Mouse (Mus musculus) WW6 (cell line): Measurements from ENCODE around the gene Klhl32.
"Not testable (repeated sequence)": the region's sequence is repeated elsewhere in the genome, so short reads cannot be mapped to it uniquely, and the experiment has no call there.

Experiments
- DNase-seq: peaks from one replicate; pipeline ENCODE4 v3.0.0-alpha.2; 2013; ENCODE audit warnings: low read depth, low spot score

The Klhl32 gene

DNA sequence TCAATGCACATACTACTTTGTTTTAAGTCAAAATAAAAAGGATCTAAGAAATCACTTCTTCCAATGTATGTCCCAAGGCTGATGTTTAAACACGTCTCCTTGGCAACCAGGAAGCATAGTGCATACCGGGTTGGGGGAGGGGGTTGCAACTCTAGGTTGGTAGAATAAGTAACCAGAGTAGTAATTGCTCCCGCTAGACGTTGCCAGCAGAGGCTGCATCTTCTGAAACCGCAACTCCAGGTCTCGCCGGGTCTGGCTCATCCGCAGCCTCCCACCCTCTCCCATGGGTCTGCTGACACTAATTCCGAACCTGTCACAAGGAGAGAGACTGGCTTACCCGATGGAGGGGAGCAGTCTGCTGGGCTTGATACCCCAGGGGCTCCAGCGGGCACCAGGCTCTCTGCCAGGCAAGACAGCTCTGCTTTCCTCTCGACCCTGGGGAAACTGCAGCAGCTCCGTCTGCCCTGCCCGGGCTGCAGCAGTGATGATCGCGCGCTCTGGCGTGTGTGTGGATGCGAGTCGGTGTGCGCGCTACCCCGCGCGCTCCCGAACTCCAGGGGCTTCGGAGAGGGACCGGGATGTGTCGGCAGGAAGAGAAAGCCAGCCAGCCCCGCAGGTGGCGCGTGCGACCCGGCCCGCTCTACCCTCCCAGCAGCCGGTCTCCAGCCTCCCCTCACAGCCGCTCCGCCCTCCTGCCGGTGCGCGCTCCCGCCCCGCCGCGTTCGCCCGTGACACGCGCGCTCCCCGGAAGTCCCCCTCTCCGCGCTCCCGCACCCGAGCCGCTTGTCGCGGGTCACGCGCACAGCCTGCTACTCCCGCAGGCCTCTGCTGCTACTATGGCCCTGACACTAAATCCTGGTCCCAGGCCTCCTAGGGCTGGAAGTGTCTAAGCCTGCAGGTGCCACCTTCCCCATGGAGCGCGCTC is at the start of gene Klhl32:
Klhl32 (minus strand) TSS at position 724 of the 925 bp plus-strand sequence.
- DNase-seq: peak; percentile 65

DNA sequence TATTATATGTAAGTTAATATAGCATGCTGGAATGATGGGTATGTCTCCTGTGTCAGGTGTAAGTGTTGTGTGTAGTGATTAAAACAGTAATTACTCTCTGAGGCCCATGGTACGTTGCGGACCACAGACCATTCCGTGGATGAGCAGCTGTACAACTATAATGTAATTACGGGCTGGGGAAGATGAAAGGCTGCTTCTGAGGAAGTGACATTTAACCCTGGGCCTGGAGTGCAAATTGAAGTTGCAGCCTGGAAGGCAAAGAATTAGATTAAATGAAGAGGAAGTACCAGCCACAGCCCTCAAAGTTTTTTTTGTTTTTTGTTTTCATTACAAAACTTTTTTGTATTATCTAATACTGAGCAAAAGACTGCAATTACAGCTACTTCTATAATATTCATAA is 48.2 kb upstream of the Klhl32 start:
- no peak for DNase-seq

DNA sequence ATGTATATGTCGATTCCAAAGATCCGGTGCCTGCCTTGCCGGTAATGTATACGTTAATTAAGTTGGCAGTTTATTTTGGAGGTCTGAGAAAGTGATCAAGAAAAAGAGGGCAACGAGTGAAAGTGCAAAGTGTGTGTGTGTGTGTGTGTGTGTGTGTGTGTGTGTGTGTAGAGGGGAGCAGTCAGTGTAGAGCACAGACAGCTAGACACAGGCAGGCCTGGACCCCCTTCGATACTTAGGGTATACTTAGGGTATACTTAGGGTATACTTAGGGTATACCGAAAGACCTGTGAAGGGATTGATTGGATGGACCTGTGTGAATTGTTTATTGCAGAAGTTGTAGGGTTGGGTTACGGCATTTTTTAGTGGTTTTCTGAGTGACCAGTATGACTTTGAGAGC is 47.7 kb upstream of the Klhl32 start:
- DNase-seq: no peak

DNA sequence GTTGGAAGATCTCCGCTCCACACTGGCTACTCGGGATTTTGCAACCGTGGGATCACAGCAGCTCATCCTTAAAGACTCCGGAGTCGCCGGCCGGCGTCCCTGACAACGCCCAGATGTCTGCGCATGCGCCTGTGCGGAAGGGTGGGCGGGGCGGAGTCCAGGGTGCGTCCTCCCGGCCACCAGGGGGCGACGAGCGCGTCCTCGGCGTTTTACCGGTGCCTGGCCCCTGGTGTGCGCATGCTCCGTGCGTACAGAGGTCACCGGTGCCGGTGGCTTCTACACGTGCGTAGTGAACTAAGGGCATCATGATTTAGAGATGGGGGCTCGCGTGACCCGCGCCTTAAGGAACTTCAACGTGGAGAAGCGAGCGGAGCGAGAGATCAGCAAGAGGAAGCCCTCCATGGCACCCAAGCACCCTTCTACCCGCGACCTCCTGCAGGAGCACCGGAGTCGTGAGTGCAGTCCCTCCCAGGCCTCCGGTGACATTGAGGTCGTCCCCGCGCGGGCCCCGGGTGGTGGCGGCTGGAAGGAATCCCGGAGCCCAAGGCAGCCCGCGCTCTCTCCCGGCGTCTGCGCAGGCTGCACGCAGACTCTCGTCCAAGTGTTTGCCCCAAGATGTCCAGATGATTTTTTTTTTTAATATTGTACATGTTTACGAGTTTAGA is 47.1 kb upstream of the Klhl32 start, which contains the start of gene Ndufaf4:
Ndufaf4 (plus strand) TSS at position 233 of the 665 bp plus-strand sequence.
- DNase-seq: peak; percentile 81

- no peak for DNase-seq
Measured at GRCm38 (mm10) chr4:24897351-24897750, 46.4 kb upstream of the Klhl32 start.

GRCm38 (mm10) chr4:24896829-24897228 is 45.9 kb upstream of the Klhl32 start:
- DNase-seq: no peak

GRCm38 (mm10) chr4:24894625-24895024 is 43.7 kb upstream of the Klhl32 start:
- DNase-seq: no peak

- not testable (repeated sequence) for DNase-seq
Measured at GRCm38 (mm10) chr4:24892293-24892692, 41.4 kb upstream of the Klhl32 start.

DNA sequence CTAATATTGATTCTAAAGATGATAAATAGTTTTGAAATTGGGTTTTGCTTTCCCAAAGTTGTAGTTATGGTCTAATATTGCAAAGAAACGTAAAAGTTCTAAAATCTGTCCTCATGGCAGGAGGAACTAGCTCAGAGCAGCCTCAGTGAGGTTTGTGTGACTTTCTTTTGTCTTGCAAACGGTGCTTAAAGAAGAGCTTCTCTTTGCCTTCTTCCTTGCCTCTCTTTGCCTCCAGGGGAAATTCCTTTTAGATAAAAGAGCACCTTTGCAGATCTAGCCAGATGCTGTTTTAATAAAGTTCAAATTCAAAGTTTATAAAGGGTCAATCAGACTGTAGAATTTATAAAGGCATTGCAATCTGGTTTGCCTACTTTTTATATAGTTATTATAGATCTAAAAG is 38.5 kb upstream of the Klhl32 start:
- DNase-seq: not testable (repeated sequence)

DNA sequence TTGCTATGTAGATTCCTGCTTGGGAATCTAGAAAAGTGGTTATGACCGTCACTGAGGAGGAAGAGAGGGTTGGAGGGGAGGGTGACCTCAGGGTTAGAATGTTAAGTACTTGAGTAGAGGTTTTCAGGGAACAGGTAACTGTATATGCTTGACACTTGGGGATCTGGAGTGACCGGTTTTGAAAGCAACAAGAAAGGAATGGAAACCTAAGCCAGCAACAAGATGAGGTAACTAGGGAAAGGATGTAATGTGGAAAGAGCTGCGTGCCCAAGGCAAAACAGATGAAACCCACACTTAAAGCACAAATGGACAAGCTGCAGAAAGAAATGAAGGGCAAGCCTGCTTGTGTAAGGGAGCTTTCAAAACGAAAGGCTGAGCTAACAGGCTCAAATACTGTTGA is 18.3 kb upstream of the Klhl32 start:
- DNase-seq: no peak

DNA sequence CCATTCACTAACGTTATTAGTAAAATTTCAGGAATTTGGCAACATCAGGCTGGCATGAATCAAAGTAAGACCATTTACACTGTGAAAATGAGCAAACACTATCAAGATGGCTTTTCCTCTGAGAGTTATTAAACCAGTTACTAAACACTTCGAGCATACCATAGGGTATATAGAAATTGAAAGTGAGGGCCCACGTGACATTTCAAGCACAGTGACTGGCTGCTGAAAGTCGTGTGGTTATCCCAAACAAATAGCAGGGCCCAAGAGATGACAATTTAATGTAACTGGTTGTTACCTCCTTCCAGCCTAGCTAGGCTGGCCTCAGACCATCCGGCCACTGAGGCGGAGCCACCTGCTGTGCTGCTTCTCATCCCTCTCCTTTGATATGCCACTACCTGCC is 14.8 kb upstream of the Klhl32 start:
- DNase-seq: no peak

DNA sequence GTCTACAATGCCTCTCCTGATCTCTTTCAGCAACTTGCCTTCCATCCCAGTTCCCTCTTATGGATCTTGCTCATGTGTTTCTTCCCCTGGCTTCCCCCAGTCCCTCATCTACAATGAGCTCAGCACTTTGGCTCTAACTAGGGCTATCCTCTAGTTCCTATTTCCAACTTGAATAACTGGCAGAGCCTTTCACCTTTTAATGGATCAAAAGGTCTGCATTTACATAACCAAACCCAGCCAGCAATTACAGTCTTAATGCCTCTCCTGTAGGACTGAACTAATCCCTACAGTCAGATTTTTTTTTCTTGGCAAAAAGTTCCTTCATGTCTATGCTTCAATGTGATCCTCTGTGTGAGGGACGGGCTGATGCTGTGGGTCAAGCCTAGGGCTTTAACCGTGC is 3.5 kb downstream of the Klhl32 start:
- DNase-seq: no peak

DNA sequence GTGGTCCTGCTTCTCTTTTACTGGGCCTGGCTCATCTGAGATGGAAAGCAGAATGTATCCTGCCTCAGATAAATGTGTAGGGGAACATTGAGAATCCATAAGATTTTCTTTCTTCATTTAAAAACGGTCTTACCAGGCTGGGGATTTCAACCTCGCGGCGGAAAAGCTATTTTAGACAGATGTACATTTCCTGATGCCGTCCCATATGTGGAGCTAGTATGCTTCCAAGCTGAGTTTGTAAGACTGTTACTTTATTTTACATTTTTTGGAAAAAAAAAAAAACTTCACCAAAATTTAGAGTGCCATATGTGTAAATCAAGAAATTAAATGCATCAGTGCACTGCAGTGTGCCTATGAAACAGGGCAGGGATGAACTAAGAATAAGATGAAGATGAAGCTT is 5.4 kb downstream of the Klhl32 start:
- DNase-seq: no peak

- DNase-seq: no peak
Measured at GRCm38 (mm10) chr4:24838567-24838966, 12.4 kb downstream of the Klhl32 start.

GRCm38 (mm10) chr4:24835555-24835954 is 15.4 kb downstream of the Klhl32 start:
- DNase-seq: no peak

- no peak for DNase-seq
Measured at GRCm38 (mm10) chr4:24808316-24808715, 42.6 kb downstream of the Klhl32 start.

DNA sequence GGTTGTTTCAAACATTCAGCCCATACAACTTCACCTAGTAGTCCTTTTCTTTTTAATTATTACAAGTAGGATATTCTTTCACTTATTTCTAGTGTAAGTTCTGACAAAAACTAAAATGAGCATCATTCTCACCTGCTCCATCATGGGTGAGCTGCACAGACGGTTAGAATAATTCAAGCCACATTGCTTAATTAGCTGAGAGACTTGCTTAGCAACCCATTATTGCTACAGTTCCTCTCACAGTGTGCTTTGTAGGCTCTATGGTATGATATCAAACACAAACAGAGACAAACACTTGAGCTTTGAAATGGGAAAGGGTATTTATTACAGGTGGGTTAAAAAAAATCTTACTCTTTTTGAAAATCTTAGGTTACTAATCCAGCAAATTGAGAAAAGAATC is 49.0 kb downstream of the Klhl32 start:
- no peak for DNase-seq

DNA sequence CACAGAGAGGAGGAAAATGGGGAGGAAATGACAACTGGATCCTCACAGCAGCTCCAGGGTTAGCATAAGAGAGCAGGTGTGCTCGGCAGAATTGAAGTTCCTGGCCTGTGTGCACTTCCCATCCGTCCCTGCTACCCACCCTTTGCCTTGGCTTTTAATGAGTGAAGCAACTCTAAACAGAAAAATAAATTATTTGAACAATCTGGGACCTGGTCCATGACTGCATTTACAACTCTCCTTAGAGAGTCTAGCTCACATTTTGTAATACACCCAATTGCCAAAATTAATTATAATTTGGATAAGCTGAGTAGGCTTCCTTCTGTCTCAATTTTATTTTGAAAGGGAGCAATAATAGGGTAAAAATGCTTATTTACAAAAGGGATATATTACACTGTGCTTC is 49.6 kb downstream of the Klhl32 start:
- DNase-seq: no peak

DNA sequence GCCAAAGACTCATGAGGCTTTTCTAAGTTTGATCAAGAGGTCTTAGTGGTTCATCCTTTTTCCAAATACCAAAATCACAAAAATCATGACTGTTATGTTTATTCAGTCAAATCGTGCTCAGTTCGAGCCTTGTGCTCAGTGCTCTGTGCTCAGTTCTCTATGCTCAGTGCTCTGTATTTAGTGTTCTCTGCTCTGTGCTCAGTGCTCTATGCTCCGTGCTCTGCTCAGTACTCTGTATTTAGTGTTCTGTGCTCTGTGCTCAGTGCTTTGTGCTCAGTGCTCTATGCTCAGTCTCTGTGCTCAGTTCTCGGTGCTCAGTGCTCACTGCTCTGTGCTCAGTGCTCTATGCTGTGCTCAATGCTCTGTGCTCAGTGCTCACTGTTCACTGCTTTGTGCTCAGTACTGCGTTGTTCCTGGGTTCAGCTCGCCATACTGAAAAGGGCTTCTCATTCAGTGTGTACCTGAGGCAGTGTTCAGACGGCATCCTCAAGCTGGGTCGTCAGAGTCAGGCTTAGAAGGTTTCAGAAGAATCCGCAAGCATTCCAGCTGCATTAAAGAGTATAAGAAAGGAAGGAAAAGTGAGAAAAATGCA is 50.5 kb downstream of the Klhl32 start:
- DNase-seq: no peak

DNA sequence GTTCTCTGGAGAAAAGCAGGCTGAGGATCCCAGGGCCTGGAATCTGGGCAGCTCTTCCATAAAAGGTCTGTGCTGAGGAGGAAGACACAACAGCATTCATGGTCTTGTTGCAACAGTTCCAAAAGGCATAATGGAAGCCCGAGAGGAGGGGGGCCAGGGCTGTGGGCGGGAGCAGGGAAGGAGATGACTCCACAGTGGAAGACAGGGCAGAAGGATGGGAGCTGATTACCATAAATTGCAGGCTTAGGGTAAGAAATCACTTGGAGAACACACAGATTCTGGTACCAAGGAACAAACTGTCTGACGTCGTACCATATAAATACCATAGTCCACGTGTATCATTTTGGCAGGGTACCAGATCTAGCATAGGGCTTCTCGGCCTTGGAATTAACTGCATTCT is 51.9 kb downstream of the Klhl32 start:
- no peak for DNase-seq

- DNase-seq: no peak
Measured at GRCm38 (mm10) chr4:24797868-24798267, 53.1 kb downstream of the Klhl32 start.

- DNase-seq: no peak
Measured at GRCm38 (mm10) chr4:24797280-24797679, 53.6 kb downstream of the Klhl32 start.
